Mouse (Mus musculus): ENCODE results near the gene Tmem143.
A peak's percentile ranks its signal among the peaks of the same experiment; 100 is the strongest.
"Not testable (repeated sequence)": the region's sequence is repeated elsewhere in the genome, so short reads cannot be mapped to it uniquely, and the experiment has no call there.

Tmem143 gene

DNA sequence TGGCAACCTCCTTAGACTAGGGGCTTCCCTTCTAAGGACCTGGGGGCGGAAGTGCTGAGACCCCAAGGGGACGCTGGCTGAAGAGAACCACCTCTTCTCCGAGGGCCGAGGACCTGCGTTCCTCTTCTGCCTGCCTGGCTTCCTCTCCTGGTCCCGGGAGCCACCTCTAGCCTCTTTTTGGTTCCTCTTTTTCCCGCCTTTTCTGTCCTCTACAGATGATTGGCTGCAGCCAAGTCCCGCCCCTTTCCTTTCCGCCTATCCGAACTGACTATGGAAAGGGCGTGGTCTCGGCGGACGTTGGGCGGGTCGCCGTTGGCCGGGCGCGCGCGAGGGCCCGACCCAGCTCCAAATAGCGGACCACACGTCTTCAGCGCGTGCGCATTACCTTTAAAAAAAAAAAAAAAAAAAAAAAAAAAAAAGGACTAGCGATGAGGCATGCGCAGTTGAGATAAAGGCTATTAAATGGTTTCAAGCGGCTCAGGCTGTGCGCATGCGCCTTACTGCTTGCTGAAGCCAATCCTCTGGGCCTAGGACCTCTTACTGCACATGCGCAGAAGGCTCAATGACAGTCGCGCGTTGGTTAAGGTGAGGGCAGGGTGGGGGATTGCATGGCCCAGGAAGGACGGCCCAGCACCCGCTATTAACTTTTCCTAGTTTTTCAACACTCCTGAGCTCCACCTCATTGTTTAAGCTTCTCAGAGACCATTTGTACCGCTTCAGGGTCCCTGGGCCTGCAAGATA is at the start of gene Tmem143, which contains the start of gene Syngr4:
Gene Tmem143 (plus strand): TSS at position 425 of the 741 bp plus-strand sequence.
Gene Syngr4 (minus strand): TSS at position 198 of the 741 bp plus-strand sequence.
- peak; percentile 94 for DNase-seq

DNA sequence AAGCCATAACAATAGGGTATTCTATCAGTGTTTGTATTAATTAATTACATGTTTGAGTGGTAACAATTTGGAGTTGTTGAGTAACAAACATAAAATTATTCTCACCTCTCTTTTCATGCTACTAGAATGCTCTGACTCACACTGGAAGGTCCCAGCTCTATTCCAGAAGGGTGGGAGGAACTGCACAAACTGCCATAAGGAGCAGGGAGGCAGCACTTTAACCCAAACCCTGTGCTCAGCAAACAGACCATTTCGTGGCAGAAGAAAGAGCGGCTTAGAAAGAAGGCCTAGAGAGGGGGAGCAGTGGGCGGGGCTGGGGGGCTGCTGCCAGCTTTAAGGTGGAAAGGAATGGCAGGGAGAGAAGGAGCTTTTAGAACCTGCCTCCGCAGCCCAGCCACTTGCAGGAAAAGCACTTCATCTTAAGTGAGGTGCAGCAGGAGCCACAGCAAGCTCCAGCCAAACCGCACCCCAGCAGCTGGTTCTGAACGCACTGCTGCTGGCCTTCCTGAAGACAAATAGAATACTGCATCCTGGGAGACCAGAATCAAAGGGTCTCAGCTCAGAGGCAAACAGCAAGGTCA is 48.2 kb upstream of the Tmem143 start:
- DNase-seq, result no peak

DNA sequence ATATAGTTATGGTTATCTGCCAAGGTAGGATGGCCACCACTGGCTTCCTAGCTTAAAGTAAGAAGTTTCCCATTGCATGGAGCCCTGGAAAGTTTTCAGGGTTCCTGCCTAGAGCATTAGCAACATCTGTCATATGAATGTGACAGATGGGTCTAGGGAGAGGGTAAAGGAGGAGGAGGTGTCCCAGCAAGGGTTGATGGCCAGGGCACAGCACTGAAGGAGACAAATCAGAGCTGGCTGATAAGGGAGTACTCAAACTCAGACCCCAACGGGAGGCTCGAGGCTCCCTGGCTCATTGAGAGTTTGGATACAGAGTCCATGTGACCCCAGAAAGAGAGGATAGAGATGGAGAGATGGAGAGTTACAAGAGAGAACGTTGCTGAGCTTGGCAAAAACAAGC is 46.1 kb upstream of the Tmem143 start:
- no peak for DNase-seq

DNA sequence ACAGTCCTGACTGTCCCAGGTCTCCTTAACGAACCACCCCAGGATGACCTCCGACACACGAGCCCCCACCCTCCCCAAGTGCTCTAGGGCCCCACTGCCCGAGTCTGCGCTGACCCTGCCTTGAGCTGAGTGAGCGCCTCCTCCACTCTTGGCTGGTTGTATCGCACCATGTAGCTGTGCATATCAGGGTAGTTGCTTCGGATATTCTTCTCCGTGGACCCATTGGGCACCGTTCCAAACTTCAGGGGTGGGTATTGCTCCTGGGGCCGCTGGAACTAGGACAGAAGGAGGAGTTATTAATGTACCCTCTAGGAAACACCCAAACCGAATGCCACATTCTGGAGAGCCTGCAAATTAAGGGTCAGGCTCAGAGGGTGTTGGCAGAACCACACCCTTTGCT is 43.7 kb upstream of the Tmem143 start:
- no peak for DNase-seq

DNA sequence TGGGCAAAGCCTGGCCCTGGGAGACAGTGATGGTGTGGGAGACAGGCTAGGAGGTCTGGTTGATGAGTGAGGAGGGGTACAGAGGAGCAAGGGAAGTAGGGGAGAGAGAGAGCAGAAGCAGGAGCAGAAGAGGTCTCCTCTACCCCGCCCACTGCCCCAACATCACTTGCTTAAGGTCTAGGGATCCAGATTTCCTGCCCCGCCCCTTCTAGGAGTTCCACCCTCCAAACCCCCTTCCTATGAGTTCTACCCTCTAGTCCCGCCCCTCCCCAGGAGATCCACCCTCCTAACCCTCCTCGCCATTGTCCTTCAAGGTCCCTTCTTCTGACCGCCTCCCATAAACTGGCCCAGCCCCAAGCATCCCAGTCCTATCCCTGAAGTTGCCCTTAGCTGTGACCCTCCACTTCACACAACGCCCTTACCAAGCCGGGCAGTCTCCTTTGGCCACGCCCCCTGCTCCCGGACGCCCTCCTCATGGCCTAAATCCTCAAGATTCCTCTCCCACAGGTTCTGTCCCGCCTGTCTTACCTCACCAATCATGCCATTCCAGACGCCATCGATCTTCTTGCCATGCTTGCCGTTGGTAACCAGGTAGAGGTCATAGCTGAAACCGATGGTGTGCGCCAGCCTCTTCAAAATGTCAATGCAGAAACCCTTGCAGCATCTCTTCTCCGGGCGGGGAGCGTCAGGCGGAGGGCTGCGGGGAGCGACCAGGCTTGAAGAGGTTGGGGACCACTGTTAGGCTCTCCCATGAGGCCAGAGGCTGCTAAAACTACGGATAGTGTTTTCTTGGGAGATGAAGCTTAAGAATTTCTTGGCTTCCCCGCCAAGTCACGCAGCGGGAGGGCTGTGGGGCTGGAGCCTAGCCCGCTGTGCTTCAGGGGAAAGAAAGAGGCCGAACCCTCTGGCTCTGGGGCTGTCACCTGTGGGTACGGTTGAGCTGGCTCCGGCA is 39.5 kb upstream of the Tmem143 start:
- DNase-seq, result no peak

DNA sequence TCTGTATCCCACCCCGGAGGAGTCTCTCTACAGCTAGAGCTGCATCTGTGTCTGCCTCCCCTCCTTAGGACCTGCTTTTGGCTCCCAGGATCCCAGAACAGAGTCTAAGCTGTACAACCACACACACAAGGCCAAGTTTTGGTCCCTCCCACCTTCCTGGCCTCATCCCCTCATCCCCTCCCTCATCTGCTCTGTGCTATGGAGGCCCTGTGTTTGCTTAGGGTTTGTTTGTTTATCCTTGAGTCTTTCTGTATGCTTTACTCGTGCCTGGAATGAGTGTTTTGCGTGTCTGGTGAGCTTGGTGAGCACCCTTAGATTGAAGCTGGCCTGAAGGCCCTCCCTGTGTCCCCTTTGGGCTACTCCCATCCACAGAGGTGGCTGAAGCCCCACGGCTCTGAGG is 37.7 kb upstream of the Tmem143 start:
- DNase-seq, result no peak

DNA sequence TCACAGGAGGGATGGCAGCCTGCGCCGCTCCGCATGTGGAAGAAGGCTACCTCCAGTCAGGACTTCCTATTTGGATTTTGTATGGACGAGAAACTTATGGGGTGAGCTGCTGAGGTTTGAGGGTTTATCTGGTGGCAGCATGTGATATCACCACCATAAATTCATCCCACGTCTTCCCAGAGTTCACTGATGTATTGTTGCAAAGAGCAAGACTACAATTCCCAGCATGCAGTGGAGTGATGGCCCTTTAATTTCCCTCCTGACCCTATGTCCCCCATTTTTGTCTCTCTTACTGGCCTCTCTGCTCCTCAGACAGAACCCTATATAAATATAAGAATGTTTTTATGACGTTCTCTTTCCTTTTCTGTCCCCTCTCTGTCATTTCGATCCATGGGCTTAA is 33.9 kb upstream of the Tmem143 start:
- DNase-seq, result no peak

DNA sequence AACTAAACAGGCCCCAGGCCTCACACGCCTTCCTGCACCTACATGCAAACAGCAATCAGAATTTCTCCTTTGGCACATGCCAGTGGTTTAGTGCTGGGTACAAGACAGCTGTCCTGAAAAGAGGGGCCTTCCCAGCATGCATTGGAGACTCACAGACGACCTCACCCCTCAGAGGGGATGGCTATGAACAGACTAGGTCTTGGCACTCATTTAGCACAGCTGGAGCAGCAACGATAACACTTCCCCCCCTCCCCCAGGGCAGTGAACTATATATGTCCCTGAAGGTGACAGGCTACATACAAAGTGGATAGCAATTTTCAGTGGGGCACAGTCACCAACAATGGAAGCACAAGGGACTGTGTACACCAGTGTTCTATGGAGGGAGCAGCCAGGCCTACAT is 32.3 kb upstream of the Tmem143 start:
- no peak for DNase-seq

DNA sequence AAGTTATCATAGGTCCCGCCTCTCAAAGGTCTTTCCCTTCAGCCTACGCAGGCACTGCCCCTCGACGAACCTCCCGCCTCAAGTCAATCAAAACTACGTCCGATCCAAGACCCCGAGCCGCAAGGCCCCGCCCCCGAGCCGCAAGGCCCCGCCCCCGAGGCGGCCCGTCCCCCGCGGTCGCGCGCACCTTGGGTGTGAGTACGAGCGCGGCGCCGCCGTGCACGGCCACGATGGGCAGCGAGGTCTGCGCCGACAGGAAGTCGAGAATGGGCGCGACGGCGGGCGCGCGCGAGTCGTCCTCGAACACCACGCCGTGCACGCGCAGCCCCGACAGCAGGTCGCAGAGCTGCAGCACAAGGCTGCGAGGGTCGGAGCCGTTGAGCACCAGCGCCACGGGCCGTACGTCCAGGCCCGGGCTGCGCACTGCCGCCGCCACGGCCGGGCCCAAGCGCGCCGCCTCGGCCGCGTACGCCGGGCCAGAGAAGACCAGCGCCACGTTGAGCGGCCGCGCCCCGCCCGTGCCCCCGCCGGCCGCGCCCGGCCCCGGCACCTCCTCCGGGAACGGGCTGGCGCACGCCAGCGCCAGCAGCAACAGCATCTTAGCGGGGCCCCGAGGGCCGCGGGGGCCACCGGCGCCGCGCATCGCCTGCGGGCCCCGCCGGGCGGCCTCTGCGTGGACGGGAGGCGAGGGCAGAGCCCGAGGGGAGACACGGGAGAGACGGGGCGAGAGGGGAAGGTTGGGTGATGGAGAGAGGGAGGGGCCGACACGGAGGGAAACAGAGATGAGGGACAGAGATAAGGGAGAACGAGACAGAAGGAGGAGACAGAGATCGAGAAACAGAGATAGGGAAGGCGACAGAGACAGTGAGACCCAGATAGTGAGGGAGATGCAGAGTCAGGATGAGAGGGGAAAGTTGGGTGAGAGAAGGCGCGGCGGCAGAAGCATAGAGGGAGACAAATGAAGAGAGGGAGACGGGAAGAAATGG is 30.5 kb upstream of the Tmem143 start:
- peak; percentile 96 for DNase-seq

DNA sequence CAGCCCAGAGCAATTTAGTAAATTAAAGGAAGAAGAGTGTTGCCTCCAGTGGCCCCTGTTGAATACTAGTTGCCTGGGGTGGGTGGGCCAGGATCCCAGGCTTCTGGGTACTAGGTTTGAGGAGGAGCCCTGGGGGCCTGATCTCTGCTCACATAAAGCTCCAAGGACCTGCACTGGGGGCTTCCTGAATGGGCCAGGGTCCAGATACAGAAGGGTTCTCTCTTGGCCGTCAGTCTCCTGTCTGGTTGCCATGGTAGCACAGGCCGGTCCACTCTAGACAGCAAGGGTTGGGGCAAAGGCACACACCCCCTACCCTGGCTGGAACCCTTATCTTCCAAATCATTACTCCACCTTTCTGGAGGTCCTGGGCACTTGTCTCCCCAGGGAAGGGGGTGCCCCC is 28.9 kb upstream of the Tmem143 start:
- no peak for DNase-seq

DNA sequence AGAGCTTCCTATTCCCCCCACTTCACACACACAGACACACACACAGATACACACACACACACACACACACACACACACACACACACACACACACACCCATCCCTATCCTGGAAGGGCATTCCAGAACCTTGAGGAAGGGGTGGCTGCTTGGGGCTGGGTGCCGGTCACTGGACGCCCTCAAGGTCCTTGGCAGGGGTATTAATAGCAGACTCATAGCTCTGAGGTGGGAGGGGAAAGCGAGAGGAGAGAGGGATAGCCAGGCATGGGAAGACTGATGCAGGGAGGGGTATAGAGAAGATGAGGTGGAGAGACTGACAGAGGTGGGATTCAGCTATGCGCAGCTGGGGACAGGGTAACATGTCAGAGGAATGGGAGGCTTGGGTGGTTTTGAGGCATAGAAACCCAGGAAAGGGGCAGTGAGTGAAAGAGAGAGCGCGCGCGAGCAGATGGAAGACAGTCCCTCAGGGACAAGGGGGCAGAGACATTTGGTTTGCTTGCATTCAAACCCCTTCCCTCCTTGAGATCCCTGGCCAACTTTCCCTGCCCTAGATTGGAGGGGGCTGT is 27.6 kb upstream of the Tmem143 start:
- DNase-seq, result no peak

DNA sequence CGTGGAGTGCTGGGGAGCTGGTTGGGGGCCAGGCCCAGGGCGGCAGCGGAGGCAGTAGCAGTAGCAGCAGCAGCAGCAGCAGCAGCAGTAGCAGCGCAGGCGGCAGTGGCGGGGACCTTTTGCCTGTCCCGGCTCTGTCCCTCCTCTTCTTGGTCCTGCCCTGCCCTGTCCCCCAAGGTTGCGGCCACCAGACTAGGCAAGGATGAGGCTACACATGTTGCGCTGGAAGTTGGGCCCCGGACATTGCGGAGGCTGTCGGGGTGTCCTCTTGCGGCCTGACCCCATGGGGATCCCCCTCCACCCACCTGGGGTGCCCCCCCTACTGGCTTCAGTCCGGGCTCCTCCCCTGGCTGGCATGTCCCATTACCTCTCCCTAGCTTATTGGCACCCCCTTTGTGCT is 27.0 kb upstream of the Tmem143 start:
- DNase-seq, result no peak

DNA sequence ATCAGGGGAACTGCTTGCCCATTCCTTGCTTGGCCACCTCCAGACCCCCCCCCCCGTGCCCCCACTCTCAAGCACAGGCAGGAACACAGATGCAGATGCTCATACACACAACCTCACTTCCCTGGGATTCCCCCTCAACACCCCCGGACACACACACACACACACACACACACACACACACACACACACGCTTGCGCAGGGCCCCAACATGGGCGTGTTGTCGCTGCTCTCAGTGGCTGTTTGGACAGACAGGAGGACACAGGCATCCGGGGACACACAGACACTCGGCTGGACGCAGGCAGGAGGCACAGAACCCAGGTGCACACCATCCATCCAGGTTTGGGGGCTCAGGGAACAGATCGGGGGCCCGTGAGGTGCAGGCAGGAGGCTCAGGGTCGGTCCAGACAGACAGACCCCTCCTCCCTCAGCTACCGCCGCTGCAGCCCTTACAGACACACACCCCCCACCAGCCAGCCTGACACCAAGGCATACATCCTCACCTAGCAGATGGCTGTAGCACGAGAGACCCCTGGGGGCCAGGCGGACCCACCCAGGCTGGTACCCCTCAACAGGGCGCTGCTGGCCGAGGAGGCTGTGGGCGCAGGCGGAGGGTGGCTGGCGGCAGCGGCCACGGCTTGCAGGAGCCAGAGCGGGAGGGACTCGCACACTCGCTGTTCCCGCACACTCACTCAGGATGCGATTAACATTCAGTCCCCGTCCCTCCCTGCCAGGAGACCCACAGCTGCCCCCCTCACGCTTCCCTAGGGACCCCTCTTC is 26.3 kb upstream of the Tmem143 start:
- peak; percentile 48 for DNase-seq

DNA sequence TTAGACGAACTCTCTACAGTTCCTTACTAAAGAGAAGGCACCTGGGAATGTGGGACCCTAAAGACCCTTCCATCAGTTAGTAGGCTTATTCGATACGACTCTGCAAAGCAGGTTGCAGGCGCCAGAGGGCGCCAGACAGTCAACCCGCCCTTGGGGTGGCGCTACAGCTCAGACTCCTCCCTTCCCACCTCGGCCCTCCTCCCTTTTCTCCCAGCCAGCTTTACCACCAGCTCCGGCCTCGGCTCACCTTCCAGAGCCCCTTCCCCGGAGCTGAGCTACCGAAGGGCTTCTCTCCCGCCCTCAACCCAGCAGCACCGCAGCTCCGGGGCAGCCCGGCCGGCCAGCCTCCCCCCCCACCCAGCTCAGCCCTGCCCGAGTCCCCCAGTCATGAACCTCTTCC is 24.1 kb upstream of the Tmem143 start, which contains the start of gene Kdelr1:
Gene Kdelr1 (plus strand): TSS at position 149 of the 400 bp plus-strand sequence.
- DNase-seq, result peak; percentile 95

DNA sequence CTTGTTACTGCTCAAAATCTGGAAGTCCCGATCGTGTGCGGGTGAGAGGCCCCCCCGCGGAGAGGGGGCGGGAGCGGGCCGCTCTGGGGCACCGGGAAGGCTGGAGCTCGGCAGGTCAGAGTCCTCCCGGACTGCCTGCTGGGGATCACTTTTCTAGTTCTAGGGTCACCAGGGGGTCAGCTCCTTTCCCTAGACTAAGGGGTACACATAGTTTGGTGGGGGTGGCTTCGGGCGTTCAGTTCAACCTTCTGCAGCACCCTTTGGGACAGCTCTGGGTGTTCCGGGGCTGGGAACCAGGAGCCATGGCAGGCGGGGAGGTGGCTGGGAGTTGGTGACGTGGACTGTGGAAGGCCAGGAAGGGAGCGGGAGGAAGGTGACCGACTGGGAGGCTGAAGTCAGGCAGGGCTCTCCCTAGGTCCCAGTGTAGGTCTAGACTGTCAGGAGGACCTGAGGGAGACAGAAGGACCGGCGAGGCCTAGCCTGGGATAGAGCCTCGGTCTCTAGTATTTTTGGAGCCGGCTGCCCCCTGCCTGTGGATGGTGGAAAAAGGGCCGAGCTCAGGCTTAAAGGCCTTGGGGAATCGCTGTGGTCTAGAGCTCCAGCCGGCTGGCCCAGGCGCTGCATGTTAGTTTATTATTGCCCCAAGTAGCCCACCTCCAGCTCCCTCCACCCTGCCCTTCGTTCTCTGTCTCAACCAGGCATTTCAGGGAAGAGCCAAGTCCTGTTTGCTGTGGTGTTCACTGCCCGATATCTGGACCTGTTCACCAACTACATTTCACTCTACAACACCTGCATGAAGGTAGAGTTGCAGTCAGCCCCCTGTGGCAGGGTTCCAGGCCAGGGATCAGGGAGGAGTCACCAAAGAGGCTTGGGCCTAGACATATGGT is 23.4 kb upstream of the Tmem143 start:
- peak; percentile 75 for DNase-seq

DNA sequence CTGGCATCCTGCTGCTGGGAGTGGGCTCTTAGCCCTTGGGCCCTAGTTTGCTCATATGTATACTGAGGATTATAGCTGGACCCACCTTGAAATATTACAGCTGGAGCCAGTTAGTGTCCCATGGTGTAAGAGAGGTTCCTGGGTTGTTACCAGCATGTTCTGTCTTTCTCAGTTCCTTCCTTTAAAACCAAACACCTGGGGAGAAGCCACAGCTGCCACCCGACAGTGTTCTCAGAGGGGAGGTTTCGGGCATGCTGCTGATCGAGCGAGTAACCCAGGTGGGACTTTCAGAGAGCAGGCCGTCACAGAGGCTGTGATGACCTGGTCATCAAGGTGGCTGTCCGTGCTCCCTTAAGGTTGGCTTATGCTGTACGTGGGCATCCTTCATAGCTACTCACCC is 19.8 kb upstream of the Tmem143 start:
- no peak for DNase-seq

DNA sequence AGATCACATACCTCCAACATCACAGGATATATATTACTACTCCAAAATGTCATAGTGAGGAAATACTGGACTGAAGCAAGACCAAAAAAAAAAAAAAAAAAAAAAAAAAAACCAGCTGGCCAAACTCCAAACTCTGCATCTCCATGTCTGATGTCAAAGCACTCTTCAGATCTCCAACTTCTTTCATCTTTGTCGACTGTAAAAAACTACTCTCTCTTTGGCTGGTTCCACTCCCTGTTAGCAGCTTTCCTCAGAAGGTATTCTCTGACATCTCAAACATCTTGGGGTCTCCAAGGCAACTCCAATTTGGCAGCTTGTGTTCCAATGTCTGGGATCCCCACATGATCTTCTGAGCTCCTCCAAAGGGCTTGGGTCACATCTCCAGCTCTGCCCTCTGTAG is 18.5 kb upstream of the Tmem143 start, which contains the start of gene Grin2d:
Gene Grin2d (minus strand): TSS at position 101 of the 400 bp plus-strand sequence.
- not testable (repeated sequence) for DNase-seq

DNA sequence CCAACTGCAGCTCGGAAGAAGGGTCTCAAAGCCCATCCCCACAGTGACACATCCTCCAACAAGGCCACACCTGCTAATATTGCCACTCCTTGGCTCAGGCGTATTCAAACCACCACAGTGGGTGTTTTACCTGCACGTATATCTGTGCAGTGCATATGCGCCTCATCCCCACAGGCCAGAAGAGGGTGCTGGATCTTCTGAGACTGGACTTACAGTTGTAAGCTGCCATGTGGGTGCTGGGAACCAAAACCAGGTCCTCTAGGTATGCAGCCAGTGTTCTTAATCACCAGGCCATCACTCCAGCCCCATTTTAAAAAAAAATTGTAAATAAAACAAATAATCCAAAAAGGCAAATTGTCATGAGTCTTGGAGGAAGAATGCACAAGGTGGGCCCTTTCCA is 16.2 kb upstream of the Tmem143 start:
- no peak for DNase-seq

DNA sequence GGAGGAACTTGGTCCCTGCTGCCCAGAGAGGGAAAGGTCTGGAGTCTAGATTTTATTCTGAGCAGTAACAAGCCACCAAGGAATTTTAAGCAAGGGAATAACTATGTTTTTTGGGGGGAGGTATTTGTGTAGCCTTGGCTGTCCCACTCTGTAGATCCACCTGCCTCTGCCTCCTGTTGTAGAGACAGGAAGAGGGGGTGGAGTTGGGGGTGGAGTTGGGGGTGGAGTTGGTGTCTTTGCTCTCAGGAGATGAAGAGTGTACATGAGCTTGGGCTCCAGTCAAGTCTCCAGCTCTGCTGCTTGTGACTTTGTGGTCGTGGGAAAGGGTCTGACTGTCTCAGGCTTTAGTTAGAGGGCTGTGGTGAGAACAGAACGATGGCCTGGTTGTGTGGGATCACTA is 15.7 kb upstream of the Tmem143 start:
- no peak for DNase-seq

DNA sequence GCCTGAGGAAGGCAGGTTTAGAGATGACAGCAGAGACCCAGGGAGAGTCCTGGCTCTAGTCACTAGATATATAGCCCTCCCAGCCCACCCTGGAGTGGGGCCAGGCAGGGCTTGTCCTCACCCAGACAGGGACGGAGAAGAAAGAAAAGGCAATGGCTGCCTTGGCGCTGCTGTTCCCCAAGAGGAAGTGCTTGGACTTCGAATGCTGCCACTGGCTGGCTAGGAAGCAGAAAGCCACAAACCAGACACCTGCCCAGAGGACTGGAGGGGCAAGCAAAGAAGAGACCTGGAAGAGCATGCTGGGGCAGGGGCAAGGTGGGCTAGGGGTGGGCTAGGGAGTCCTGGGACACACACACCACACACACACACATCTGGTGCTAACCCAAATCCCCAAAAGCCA is 9.5 kb upstream of the Tmem143 start:
- no peak for DNase-seq

All from thymus, postnatal 4 days (tissue).